Mouse (Mus musculus) neural tube, embryonic 14.5 days (tissue): ENCODE data around the gene D10Jhu81e. TPM values are rescaled to one million over a fixed set of nuclear protein-coding genes. Genes with fewer than 3 reads are reported as not detected.
"Not testable (repeated sequence)": the region's sequence is repeated elsewhere in the genome, so short reads cannot be mapped to it uniquely, and the experiment has no call there.

Source experiments
- ATAC-seq: fragments of 200-750 bp; cut with Nextera tagmentation; 2 replicates; pipeline ENCODE4 v1.8.0; 2017; ENCODE audit warnings: low read depth, mild to moderate bottlenecking, moderate TSS enrichment, moderate library complexity
- H3K27ac ChIP-seq: fragments of 300-500 bp; sonication (generic); 2 replicates; pipeline ENCODE4 v1.5.1; 2014; ENCODE audit warnings: low read depth, mild to moderate bottlenecking, control low read depth, low read length, moderate library complexity, mixed read lengths
- H3K27me3 ChIP-seq: fragments of 300-500 bp; sonication (generic); 2 replicates; pipeline ENCODE4 v1.6.1; 2014; ENCODE audit warnings: low read length; ENCODE audit not compliant: control insufficient read depth, insufficient read depth
- H3K36me3 ChIP-seq: fragments of 300-500 bp; sonication (generic); 2 replicates; pipeline ENCODE4 v1.6.1; 2014; ENCODE audit warnings: low read length, mixed read lengths; ENCODE audit not compliant: control insufficient read depth, insufficient read depth
- H3K4me1 ChIP-seq: fragments of 300-500 bp; sonication (generic); 2 replicates; pipeline ENCODE4 v1.6.1; 2014; ENCODE audit warnings: low read length; ENCODE audit not compliant: control insufficient read depth, insufficient read depth
- H3K4me2 ChIP-seq: fragments of 300-500 bp; sonication (generic); 2 replicates; pipeline ENCODE4 v1.6.1; 2014; ENCODE audit warnings: mild to moderate bottlenecking, low read depth, low read length, control low read depth
- H3K4me3 ChIP-seq: fragments of 300-500 bp; sonication (generic); 2 replicates; pipeline ENCODE4 v1.5.1; 2014; ENCODE audit warnings: low read depth, low read length, control low read depth, mixed read lengths
- H3K9ac ChIP-seq: fragments of 300-500 bp; sonication (generic); replicated peaks from 2 replicates; pipeline ENCODE4 v1.6.1; 2014; ENCODE audit warnings: low read depth, mild to moderate bottlenecking, control low read depth, low read length, mixed read lengths
- H3K9me3 ChIP-seq: fragments of 300-500 bp; sonication (generic); 2 replicates; pipeline ENCODE4 v1.6.1; 2016; ENCODE audit warnings: low read length; ENCODE audit not compliant: control insufficient read depth
- WGBS: fragments of 180-500 bp; shearing (Covaris S2); extraction: QIAGEN DNeasy Blood & Tissue Kit; methylation state at CpG from one replicate; pipeline ENCODE4 v1.1.7; 2014; 5-methylcytosine and 5-hydroxymethylcytosine counted together
- polyA plus RNA-seq: library from polyadenylated mRNA; unstranded; fragments of >200 nt; fragmentation: Nextera tagmentation; extraction: Ambion mirVana; gene quantifications from 2 replicates; pipeline ENCODE4 v1.2.1, GENCODE M21; 2014

Gene D10Jhu81e
- polyA plus RNA-seq, 1 experiment from 2014 or later = 16.0 TPM

DNA sequence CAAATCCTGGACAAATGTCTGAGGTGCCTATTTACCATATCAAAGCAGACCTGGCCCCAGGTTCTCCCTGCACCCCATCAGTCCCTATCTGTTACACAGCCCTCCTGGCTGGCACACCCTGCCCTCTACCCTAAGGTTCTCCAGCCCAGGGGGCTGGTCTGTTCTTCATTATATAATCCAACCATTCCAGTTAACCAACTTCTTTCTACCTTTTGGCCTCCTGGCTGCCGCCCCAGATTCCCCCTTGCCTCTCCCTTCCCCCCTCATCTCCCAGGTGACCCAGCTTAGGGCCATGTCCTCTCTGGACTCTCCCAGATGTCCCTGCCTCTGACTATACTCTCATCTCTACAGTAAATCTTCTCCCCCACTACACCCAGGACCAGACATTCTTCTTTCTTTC, 41.7 kb downstream of the D10Jhu81e start:
- no peak overlapping the region for H3K4me3 ChIP-seq
- 80% methylated on average over 1 of the region's 1 CpGs for WGBS
- no peak overlapping the region for H3K4me2 ChIP-seq
- no peaks in the 10 kb centered on the region for H3K27me3 ChIP-seq
- no peaks in the 10 kb centered on the region for H3K4me1 ChIP-seq
- no peak for ATAC-seq
- H3K9ac ChIP-seq = no peak overlapping the region
- no peak overlapping the region for H3K27ac ChIP-seq
- no peaks in the 10 kb centered on the region for H3K36me3 ChIP-seq
- H3K9me3 ChIP-seq = no peaks in the 10 kb centered on the region

DNA sequence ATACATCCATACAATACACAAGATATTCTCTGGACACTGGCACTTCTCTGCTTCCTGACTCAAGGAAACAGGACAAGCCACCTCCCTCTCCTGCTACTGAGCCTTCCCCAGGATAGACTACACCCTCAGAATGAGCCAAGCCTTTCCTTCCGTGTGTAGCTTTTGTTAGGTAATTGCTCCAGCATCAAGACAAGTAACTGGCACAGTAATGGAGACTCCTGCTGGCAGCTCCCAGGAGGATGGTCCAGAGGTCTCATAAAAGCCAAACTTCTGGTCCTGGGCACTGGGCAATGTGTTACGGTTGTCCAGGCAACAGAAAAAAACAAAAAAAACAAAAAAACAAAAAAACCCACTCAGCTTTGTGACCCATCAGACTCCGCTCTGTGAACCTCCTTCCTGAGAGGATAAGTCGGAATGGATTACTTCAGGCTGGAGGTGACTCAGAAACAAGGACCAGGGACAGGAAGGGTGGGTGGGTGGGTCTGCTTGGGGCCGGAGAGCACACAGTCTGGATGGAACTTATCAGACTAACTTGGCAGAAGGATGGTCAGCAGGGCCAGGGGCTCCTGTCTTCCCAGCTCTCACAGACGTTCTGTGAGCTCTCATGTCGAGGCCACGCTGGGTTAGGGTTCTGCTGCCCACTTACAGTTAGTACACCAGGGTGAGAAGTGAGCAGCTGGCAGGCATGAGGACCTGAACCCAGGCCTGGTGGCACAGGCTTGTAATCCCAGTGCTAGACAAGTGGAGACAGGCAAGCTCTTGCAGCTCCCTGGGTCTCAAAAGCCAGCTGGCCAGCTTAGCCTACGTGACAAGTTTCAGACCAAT, 42.3 kb downstream of the D10Jhu81e start:
- Histone ChIP-seq H3K36me3 (no peaks in the 10 kb centered on the region), H3K4me2 (no peak overlapping the region), H3K9me3 (no peaks in the 10 kb centered on the region), H3K9ac (no peak overlapping the region), H3K4me1 (no peaks in the 10 kb centered on the region), H3K27me3 (no peaks in the 10 kb centered on the region), H3K27ac (no peak overlapping the region), H3K4me3 (no peak overlapping the region)
- no peak for ATAC-seq
- WGBS = 62% methylated on average over 9 of the region's 9 CpGs

DNA sequence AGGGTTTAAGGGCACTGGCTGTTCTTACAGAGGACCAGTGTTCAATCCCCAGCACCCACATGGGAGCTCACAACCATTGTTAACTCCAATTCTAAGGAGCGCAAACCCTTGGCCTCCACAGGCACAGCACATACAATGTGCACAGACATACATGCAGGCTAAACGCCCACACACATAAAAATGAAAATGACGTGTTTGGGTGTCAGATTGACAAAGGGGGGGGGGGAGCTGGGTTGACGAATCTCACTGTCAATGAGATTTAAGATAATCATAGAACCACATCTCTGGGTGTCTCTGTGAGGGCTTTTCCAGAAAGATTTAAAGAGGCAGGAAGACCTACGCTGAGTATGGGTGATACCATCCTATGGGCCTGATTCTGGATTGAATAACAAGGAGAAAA, 43.3 kb downstream of the D10Jhu81e start:
- Histone ChIP-seq H3K36me3 (no peaks in the 10 kb centered on the region), H3K9ac (no peak overlapping the region), H3K4me1 (no peaks in the 10 kb centered on the region), H3K4me3 (no peak overlapping the region), H3K9me3 (no peaks in the 10 kb centered on the region), H3K27me3 (no peaks in the 10 kb centered on the region), H3K27ac (no peak overlapping the region), H3K4me2 (no peak overlapping the region)
- WGBS = 88% methylated on average over 5 of the region's 5 CpGs
- no peak for ATAC-seq

DNA sequence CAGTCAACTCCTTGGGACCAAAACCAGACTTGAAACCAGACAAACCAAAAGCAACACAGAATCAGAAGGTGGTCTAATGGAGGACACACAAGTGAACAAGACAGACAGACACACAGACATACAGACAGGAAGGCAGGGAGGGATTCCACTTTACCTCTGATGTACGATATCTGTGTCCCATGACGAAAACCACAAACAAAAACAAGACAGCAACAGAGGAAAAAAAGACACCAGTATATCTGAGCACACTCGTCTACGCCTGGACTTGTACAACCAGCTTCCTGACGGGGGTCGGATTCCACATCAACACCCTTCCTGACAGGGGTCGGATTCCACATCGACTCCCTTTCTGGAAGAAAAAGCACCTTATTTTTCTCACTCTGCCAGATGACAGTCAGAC, 44.5 kb downstream of the D10Jhu81e start:
- not testable (repeated sequence) for H3K4me1 ChIP-seq, ATAC-seq, H3K4me2 ChIP-seq, H3K4me3 ChIP-seq, H3K9me3 ChIP-seq, H3K9ac ChIP-seq, H3K27me3 ChIP-seq, H3K27ac ChIP-seq, H3K36me3 ChIP-seq
- WGBS = 87% methylated on average over 8 of the region's 8 CpGs

DNA sequence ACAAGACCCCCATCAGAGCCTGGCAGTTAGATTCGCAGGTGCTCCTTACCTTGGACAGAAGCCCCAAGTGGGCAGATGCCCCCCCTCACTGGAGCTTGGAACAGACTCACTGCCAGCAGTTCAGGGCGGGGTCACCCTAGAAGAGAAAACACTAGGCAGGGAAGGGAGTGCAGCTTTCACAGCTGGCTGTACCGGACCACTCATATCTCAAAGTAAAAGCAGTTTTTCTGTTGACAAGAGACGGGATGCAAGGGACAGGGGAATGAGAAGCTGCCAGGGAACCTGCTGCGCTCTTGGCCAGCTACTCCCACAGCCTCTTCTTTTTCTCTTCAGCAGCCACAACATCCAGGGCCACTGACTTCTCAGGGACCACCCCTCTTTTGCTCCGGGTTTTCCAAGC, 45.4 kb downstream of the D10Jhu81e start:
- H3K4me1 ChIP-seq, H3K27me3 ChIP-seq, H3K4me3 ChIP-seq, H3K36me3 ChIP-seq, H3K27ac ChIP-seq, H3K9ac ChIP-seq, H3K9me3 ChIP-seq, H3K4me2 ChIP-seq, ATAC-seq: not testable (repeated sequence)
- WGBS = 70% methylated on average over 6 of the region's 6 CpGs

DNA sequence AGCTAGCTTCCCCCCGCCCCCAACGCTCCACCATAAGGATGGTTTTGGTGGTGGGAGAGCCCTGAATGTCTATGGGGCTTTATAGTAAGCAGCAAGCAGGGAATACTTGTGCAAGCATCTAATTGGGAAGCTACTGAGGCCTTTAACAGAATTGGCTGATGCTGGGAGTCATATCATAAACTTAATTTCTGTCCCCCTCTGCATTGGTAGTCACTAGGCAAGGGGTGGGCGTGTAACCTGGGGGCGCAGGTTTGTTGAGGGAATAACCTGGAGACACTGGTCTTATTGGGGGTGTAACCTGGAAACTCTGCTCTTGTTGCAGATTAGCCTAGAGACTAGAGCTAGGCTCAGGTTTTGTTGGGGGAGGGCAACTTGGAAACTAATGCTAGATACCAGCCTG, 50.2 kb downstream of the D10Jhu81e start:
- no peaks in the 10 kb centered on the region for H3K36me3 ChIP-seq
- no peak overlapping the region for H3K4me2 ChIP-seq
- H3K27ac ChIP-seq = no peak overlapping the region
- H3K9me3 ChIP-seq = no peaks in the 10 kb centered on the region
- 91% methylated on average over 4 of the region's 4 CpGs for WGBS
- H3K27me3 ChIP-seq = no peaks in the 10 kb centered on the region
- H3K9ac ChIP-seq = no peak overlapping the region
- ATAC-seq = no peak
- no peak overlapping the region for H3K4me3 ChIP-seq
- H3K4me1 ChIP-seq = no peaks in the 10 kb centered on the region

DNA sequence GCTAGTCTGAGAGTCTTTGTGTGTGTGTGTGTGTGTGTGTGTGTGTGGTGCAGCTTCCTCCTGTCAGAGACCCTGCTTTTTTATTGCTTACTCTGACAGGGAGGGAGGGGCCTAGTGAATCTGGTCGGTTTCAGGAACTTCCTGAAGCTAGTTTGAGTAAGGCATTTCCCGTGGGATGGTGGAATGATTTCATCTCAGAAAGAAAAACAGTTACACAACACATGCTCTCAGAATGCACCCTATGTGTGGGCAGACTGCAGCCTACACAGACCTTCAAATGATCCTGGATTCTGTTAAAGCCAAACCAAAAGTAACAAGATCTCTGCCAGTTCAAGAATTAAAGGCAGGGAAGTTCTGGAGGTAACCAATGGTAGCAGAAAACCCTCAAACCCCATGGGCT, 54.4 kb downstream of the D10Jhu81e start:
- no peak for ATAC-seq
- H3K4me3 ChIP-seq = no peak overlapping the region
- H3K27ac ChIP-seq = no peak overlapping the region
- WGBS = 91% methylated on average over 2 of the region's 2 CpGs
- no peak overlapping the region for H3K4me2 ChIP-seq
- no peaks in the 10 kb centered on the region for H3K9me3 ChIP-seq
- no peaks in the 10 kb centered on the region for H3K4me1 ChIP-seq
- no peaks in the 10 kb centered on the region for H3K36me3 ChIP-seq
- no peak overlapping the region for H3K9ac ChIP-seq
- no peaks in the 10 kb centered on the region for H3K27me3 ChIP-seq

DNA sequence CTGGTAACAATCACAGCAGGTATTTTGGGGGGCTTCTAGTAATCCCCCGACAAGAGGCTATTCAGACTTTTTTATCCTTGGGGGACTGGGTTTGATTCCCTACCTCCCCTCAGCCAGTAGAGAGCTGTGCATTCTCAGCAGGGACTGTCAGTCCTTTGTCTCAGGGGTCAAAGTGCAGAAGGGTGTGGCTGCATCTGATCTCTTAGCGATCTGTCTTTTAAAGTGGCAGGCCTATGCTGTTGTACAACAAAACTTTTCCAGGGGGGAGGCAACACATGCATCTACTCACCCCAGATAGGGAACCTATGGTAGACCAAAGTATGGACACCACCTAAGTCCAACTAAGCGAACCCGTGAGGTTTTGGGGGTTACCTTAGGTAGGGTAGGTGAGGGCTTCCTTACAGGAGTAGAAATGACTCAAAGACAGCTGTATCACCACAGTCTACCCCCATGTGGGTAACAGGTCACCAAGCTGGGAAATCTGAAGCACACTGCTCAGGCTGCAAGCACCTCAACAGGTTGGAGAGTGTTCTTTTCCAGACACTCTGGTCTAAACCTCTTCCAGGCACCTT, 55.0 kb downstream of the D10Jhu81e start:
- Histone ChIP-seq H3K9me3 (no peaks in the 10 kb centered on the region), H3K4me1 (no peaks in the 10 kb centered on the region), H3K27ac (no peak overlapping the region), H3K9ac (no peak overlapping the region), H3K27me3 (no peaks in the 10 kb centered on the region), H3K4me2 (no peak overlapping the region), H3K36me3 (no peaks in the 10 kb centered on the region), H3K4me3 (no peak overlapping the region)
- WGBS = 66% methylated on average over 4 of the region's 4 CpGs
- ATAC-seq = no peak
